Mouse (Mus musculus): Measurements from ENCODE around the gene Glipr1l2. TPM values are rescaled to one million over a fixed set of nuclear protein-coding genes. Genes with fewer than 3 reads are reported as not detected.

The Glipr1l2 gene
- polyA plus RNA-seq (2014; fragmentation: Illumina TruSeq; extraction: RNeasy Lipid Tissue Mini Kit (QIAGEN cat#74804); ENCODE audit: low read depth, low replicate concordance) = not detected

DNA sequence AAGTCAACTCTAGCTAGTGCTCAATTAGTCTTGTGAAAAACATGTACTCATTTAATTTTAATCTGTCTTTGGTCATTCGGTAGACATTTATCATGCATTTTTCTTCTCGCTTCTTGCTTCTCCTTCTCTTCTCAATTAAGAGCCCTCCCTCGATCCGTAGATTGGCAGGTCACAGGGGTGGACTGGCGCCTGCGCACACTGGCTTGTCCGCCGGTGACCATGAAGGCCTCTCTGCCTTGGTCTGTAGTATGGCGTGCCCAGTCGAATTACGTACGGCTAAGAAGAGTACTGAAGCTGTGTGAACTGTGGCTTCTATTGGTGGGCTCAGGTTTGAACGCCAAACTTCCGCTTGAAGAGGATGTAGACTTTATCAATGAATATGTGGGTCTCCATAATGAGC is at the start of gene Glipr1l2:
Glipr1l2 (plus strand) TSS at position 198 of the 400 bp plus-strand sequence.

DNA sequence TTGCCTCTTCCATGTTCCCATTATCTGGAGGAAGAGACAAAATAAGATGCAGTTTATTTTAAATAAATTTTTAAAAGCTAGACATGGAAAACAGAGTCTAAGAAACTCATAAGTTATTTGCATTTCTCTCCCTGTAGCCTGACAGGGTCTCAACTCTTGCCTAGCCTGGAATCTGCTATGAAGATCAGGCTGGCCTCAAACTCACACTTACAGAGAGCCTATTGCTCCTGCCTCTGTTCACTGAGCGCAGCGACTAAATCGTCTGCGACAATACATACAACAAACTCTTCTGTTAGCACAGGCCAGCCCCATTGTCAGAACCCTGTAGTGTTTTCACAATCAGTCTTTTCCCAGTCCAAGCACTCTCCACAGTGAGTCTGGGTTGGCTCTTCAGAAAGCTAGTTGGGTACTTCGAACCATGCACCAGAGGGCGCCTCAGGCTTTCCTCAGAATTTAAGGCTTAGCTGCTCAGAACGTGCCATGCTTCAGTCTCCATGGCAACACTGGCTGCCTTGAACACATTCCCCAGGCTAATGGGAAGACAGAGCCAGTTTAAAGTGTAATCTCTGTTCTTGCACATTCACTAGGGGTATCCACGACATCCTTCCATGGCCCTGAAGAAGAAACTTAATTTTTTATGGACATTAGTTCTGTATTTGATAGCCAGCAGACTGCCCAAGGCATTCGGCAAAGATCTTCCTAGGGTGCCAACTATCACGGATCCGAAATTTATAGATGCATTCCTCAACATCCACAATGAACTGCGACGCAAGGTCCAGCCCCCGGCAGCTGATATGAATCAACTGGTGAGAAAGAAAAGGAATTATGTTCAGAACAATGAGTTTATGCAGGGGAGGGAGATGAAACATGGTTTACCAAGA is 23.2 kb upstream of the Glipr1l2 start, which contains the start of gene Glipr1l1:
Glipr1l1 (plus strand) TSS at position 488 of the 881 bp plus-strand sequence.

Other genes with a start within 250 kb of the Glipr1l2 start
- 41.7 TPM for gene Krr1, start 110.7 kb upstream of the Glipr1l2 start, polyA plus RNA-seq (2014; fragmentation: Illumina TruSeq; extraction: RNeasy Lipid Tissue Mini Kit (QIAGEN cat#74804); ENCODE audit: low read depth, low replicate concordance)
- 49.4 TPM for gene Glipr1, start 80.7 kb upstream of the Glipr1l2 start, polyA plus RNA-seq (2014; fragmentation: Illumina TruSeq; extraction: RNeasy Lipid Tissue Mini Kit (QIAGEN cat#74804); ENCODE audit: low read depth, low replicate concordance)
- not detected for gene Glipr1l1, start 23.2 kb upstream of the Glipr1l2 start, polyA plus RNA-seq (2014; fragmentation: Illumina TruSeq; extraction: RNeasy Lipid Tissue Mini Kit (QIAGEN cat#74804); ENCODE audit: low read depth, low replicate concordance)
- not detected for gene Glipr1l3, start 77.0 kb downstream of the Glipr1l2 start, polyA plus RNA-seq (2014; fragmentation: Illumina TruSeq; extraction: RNeasy Lipid Tissue Mini Kit (QIAGEN cat#74804); ENCODE audit: low read depth, low replicate concordance)
- 0.19 TPM for gene Caps2, start 80.3 kb downstream of the Glipr1l2 start, polyA plus RNA-seq (2014; fragmentation: Illumina TruSeq; extraction: RNeasy Lipid Tissue Mini Kit (QIAGEN cat#74804); ENCODE audit: low read depth, low replicate concordance)
- gene Kcnc2, start 187.8 kb downstream of the Glipr1l2 start, polyA plus RNA-seq (2014; fragmentation: Illumina TruSeq; extraction: RNeasy Lipid Tissue Mini Kit (QIAGEN cat#74804); ENCODE audit: low read depth, low replicate concordance) = 1.2 TPM

Data from sigmoid colon, adult 10 weeks (tissue).